Mouse (Mus musculus): ENCODE results near the gene Itga2b. TPM values are rescaled to one million over a fixed set of nuclear protein-coding genes. Genes with fewer than 3 reads are reported as not detected.

Itga2b gene
- 4.6 and 7.4 TPM in 2 replicates for total RNA-seq (2021)
- long read RNA-seq, experiment 1, partial matches to known transcripts: 1 of 5 reads
- long read RNA-seq, experiment 1, other reads (novel, unspliced or antisense): 0 of 5 reads
- long read RNA-seq, experiment 2, partial matches to known transcripts: 2 of 5 reads
- long read RNA-seq, experiment 2, other reads (novel, unspliced or antisense): 2 of 5 reads

DNA sequence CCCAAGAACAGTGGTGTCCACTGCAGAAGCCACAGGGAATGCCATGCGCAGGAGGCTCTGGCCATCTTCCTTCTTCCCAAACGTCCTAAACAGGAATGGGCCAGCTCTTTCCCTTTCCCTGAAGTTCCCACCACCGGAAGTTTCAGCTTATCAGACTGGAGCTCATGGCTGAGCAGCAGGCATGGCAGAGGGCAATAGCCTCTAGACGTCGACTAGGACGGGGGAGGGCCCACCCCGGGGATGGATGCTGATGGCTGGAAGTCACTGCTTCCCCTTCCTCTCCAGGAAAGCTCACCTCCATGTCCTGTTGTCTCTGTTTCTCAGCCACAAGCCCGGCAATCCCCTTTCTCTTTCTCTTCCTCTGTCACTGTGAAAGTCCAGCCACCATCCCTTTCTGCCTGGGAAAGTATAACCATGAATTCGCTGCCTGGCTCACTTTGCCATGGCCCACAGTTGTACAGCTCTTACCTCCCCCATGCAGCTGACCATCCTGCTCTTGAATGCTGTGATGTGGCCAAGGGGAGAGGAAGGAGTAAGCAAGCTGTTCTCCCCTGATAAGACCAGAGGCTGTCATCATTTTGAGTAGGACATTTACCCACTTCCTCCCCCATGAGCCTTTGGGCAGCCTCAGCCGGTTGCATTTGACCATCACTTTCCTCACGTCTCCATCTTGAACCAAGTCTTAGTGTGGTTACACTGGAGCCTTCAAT, at the start of gene Itga2b:
Gene Itga2b (minus strand): TSS at position 475 of the 710 bp plus-strand sequence.
- no peak for DNase-seq

DNA sequence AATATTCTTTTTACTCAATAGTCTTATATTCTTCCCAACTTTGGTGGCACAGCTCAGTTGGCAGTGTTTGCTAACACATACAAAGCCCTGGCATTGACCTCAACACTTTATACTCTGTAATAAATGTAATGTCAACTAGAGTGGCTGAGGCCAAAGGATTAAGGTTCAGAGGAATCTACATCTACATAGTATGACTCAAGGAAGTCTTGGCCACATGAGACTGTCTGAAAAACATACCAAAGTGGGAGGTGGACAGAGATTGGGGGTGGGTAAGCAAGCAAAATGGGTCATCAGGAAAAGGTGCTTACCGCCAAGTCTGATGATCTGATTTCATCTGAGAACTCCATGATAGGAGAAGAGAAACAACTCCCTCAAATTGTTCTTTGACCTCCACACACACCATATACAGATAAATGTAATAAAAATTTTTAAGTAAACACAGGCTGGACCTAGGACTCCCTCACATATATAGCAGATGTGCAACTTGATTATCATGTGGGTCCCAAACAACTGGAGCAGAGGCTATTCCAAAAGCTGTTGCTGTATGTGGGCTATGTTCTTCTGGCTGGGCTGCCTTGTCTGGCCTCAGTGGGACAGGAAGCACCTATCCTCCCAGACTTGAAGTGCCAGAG, 45.0 kb upstream of the Itga2b start:
- DNase-seq: no peak

DNA sequence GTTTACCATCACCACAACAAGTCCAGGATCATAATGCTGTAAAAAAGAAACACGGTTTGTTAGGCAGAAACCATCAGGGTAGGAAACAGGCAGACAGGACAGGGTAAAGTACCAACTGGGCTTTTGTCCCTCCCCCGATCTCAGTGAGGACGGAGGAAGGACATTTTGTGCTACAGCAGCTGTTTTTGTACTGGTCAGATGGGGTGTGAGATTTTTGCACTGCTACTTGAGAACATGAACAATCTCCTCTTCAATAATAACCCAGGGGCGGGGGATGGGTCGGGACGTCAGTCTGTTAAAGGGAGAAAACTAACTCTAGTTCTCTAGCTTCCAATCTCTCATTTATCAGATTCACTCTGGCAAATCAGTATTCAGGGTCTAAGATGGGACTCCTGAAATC, 40.3 kb upstream of the Itga2b start:
- DNase-seq: peak; percentile 27

DNA sequence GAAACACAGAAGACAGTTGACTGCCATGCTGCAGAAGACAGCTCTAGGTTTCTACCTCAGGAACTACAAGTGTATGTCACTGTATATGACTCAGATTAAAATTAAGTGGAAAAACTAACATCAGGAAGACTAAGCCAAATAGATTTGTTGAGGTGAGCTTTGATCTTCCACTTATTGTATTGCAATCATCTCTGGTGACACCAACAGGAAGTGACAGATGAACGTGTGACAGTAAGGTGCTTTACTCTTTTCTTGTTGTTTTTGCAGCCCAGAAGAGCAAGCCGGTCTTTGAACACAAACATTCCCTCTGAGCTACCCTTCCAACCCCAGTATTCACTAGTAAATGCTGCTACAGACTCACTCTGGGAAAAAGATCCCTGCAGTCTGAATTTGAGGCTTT, 26.8 kb upstream of the Itga2b start:
- no peak for DNase-seq

DNA sequence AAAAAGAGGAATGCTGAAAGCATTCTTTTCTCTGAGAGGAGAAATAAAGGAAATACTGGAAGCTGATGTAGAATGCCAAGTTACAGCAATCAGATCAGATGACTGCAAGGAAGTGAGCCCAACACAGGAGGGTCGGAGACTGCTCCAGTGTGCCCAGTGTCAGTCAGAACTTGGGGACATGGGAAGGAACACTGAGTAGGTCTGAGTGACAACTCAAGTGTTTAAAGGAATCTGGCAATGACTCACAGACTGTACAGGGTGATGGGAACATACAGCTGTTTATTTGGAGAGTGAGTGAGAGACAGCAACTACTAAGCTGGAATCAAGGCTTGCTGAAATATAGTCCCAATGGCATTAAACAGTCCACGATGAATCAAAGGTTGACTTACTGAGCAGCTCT, 26.3 kb upstream of the Itga2b start:
- DNase-seq: no peak

DNA sequence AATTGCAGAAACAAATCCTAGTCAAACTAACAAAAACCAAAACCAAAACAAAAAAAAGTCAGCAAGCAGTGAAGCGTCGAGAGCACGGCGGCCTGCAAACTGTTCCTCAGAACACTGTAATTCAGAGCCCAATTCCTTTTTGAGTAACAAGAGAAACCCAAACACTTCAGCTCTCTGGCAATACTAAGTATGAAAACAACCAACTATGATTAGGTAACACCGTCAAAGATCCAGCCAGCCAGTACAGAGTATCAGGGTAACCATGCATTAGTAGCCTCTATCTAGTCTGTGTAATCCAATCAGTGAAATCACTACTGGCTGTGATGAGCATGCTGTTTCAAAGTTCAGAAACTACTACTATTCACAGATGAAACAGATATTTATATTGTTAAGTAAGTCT, 25.8 kb upstream of the Itga2b start:
- no peak for DNase-seq

DNA sequence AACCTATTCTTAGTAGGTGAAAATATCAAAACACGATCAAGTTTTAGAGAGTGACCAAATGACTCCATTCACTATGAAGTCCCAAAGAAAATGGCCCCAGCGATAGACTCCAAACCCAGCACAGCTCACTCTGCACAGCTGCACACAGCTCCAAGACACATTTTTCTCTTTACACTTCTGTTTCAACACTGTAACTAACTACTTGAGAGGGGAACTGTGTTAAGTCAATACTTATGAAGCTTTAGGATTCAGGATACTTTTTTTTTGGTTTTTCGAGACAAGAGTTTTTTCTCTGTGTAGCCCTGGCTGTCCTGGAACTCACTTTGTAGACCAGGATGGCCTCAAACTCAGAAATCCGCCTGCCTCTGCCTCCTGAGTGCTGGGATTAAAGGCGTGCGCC, 25.2 kb upstream of the Itga2b start:
- no peak for DNase-seq

DNA sequence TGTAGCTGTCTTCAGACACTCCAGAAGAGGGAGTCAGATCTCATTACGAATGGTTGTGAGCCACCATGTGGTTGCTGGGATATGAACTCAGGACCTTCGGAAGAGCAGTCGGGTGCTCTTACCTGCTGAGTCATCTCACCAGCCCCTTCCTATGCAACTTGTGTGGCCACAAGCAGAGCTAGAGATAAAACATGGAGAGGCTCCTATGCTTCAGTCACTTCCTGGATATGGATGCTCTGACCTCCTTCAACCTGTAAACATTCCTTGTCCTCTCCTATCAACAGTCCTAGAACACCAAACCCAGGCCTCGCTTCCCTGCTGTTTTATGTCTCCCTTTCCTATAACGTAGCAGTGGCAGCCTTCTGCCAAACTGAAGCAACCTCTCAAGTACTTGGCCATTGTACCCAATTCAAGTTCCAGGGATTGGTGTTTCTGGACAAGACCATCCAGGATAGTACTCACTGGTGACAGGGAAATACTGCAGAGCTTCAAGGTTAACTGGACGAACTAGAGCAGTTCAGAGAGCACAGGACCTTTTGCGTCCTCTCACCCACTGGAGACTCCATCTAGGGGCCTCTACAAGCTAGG, 24.2 kb upstream of the Itga2b start:
- DNase-seq: no peak

DNA sequence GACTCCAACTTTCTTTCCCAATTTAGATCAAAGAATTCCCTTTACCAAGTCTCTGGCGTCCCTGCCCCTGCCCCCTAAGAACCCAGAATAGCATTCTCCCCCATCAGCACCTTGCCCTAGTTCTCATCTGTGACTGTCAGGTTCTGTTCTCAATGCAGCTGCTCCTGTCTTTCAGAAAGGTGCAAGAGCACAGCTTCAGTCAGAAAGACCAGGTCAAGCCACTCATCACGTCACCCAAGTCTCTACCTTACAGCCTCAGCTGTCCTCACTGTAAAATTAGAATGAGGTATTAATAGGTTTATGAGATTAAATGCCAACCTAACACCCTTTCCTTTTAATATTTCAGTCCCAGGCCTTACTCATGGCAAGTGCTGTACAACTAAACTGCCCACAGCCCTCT, 23.3 kb upstream of the Itga2b start:
- DNase-seq: no peak

DNA sequence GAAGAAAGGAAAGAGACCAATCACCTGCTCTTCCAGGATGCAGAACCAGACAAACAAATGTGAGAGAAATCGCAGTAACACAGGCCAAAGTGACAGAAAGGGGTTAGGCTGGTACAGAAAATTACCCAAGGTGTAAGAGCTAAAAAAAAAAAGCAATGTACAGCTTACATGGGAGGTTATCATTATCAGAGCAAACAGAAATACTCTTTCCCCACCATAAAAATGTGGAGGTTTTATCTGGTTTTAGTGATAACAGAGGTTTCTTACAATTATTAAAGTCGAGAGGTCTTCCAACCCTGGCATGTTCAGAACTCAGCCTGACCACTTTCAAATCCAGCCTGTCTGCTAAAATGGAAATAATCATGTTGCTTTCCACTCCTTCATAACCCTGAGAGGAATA, 18.0 kb upstream of the Itga2b start:
- no peak for DNase-seq

DNA sequence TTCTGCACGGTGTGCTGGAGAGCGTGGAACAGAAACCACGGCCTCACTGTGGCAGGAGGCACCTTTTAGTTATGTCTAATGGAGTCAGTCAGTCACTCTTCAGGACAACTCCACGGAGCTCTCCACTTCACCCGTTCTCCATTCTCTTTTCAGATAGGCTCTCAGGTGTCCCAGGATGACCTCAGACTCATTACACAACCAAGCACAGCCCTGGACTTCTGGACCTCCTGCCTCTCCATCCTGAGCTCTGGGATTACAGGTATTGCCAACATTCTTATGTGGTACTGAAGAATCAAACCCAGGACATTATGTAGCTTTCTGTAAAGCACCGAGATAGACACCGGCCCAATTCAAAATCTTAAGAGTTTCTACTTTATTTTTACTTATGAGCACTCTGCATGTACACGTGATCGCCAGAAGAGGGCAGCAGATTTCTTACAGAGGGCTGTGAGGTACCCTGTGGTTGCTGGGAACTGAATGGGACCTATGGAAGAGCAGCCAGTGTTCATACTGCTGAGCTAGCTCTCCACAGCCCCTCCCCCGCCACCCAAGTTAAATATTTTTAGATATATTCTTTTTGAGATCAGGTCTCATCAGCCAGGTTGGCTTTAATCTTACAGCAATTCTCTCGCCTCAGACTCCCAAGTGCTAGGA, 16.9 kb upstream of the Itga2b start:
- DNase-seq: peak; percentile 70

DNA sequence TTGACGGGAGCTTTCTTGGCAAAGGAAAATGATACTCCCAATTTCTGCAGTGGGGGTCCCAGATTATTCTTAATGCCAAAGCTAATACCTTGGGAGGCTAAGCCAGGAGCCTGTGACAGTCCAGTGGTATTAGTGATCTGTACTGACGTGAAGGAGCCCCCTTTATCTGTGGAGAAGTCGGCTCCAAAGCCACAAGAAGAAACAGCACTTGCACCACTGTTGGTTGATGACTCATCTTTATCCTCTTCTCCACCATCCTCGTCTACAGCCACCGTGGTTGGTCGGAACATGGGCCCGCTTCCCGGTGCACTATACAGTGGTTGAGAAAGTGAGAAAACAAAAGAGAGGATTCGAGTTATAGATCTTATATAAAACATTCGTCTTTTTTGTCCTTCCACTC, 11.9 kb upstream of the Itga2b start:
- no peak for DNase-seq

DNA sequence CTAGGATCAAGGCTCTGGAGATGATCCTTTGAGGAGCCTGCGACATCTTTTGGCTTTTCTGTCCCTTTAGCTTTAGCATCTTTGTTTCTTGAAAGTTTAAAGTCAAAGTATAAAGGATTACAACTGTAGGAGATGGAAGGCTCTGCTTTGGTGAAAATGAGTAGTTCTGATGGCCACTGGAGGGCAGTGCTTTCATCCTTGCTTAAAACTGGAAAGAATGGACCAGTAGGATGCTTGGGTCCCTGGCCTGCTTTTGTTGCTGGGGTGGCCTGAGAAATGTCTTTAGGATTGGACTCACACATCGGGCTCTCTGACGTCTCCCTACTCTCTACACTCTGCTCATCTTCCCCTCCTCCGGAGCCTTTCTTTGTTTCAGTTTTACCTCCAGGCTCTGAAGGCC, 11.0 kb upstream of the Itga2b start:
- DNase-seq: no peak

DNA sequence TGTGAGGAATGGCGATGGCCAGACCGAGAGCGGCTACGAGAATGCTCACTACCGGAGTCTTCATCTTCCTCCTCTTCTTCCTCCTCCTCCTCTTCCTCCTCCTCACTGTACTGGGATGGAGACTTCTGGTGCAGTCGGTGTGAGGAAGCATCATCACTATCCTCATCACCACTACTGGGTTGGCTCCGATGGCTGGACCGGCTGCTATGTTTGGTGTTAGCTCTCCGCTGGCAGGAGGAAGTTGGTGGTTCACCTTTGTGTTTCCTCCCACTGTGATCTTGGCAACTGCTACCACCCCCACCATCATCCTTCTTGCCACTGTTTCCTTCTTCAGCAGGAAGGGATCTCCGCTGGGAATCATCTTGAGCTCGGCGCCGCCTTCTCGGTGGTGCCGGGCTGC, 10.2 kb upstream of the Itga2b start:
- no peak for DNase-seq

DNA sequence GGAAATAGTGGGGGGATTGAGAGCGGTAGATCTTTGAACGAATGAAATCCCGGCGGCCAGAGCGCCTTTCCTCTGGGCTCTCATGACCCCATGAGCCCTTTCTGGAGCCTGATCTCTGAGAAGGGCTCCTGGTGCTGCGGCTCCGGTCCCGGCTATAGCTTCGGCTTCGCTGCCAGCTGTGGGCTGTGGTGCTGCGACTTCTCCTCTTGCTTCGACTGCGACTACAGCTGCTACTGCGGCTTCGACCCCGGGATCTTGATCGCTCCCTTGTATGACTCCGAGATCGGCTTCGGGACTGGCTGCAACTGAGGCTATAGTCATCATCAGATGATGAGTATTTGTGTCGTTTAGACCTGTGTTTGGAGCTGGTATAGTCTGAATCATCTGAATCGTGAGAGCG, 9.7 kb upstream of the Itga2b start:
- no peak for DNase-seq

DNA sequence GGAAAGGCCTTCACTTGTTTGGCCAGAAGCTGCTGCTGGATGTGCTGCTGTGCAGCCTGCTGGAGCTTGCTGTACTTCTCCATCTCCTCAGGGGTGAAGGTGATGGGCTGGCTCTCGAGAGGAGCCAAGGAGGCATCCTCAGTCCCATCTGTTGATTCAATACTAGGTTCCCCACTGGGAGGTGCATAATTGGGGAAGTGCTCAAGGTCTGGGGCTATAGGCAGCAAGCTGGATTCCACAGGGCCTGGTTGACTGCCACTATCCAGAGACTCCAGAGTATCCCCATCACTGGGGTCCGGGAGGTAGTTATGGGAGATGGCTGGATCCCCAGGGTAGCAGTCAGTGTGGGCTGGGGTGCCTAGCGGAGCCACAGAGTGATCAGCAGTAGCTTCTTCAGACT, 8.7 kb upstream of the Itga2b start:
- DNase-seq: no peak

DNA sequence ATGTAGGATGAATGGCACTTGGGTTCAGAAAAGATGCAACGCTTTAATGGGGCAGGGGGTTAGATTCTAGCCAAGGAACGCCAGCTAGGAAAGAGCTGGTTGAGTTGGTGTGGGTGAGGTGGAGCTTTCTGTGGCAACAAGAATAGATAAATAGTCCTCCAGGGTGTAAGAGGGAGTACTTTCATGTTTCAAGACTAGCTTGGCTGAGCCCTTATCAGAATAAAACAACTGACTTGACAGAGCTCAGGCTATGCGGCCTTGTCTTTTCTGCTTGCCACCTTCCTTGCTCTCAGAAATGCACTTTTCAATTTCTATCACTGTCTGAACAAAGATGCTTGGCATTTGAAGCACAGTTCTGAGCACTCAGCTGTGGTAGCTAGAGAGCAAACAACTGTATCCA, 5.1 kb upstream of the Itga2b start:
- no peak for DNase-seq

DNA sequence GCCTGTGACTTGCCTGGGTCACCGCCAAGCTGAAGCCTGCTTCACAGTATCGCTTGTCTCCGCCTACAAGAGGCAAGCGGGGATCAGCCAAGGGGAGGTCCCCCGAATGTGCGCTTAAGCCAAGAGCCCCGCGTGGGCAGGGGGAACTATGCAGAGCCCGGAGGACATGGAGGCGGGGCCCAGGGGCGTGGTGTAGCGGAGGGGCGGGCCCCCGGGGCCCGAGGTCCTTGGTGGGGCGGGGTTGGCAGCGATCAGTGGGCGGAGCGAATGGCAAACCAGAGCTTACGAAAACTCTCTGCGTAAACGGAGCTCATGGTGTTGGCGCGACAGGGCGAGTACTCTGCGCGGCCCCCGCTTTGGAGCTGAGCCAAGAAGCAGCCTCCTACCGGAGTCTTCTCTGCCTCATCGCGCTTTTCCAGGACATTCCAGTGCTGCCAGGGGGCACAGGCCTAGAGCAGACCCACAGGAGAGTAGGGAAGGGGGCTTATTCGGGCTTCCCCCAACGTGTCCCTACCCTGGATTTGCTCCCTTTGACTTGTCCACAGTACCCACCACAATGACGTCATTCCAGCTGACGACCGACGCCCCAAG, 2.8 kb downstream of the Itga2b start:
- peak; percentile 100 for DNase-seq

DNA sequence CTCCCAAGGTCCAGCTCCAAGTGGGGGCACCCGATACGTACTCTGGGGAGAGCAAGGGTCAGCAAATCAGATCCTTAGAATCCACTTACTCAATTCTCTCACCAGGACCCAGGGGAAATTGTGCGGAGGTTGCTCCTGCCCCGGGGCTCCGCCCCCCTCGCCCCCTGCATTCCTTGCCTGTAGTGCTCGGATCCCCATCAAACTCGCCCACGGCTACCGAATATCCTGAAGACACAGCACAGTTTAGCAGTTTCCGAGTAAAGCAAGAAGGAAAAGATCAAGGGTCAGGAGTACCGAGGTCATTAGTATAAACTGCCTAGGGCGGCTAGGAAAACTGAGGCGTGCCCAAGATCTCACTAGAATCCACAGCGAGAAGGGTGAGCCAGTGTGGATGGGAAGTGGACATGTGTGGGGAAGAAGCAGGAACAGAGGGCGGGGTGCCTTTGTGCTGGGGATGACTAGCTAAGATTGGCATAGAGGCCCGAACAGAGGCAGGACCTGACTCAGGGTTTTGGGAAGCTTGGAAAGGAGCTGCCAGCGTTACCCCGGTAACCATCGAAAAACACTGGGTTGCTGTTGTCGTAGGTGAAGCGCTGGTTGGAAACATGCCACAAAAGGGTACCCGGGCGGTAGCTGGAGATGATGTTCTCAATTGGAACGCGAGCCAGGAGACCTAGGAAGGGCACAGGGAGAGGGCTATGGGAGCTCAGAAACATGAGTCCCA, 4.0 kb downstream of the Itga2b start:
- peak; percentile 84 for DNase-seq

DNA sequence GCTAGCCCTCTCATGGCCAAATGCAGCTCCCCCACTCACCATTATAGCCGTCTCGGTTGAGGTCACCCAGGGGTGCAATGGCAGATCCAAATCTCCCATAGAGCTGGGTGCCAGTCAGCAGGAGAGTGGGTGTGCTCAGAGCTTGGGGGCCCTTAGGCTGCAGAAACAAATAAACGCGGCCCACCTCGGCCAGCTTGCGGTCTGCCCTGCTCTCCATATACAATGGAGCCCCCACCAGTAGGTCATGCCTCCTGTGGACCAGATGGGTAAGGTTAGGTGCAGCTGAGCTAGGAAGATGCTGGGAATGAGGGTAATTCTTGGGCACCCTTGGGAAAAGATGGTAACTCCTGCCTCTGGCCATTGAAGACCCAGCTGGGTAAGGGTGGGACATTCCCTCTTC, 5.0 kb downstream of the Itga2b start:
- DNase-seq: no peak

DNA sequence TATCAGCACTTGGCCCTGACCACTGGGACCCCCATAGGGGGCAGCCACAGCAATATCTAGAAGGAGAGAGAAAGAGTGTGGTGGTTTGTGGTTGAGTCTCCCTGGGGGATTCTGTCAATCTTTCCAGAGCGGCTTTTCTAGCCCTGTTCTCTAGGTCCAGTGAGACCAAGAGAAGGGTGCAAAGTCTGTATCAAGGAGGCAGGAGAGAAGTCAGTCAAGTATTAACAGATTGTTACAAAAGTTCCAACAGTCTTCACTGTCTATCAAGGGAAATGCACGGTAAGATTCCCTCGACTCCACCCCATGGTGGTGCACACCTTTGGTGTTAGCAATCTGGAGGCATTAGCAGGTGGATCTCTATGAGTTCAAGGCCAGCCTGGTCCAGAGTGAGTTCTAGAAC, 8.2 kb downstream of the Itga2b start:
- DNase-seq: no peak

DNA sequence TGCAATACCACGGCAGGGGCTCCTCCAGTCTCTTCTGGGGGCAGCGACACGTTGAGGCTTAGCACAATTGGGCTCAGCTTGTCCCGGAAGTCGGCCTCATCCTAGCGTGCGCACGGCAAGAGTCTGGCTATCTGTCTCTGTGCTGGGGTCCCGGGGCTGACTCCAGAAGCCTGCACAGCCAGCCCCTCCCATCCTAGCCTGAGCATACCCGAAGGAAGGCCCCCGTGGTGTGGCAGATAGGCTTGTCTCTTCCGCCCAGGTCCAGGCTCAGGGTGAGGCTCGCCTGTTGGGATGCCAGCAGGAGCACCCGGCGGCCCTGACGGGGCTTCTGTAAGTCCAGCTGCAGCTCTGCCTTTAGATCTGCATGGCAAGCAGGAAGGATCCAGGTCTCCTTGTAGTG, 9.4 kb downstream of the Itga2b start:
- DNase-seq: no peak
